Comparison of ENCODE assay signal across 16 mouse cellular contexts in genomic region chr1:179604526-179604925, GRCm38 (mm10).
"Had no signal": no experiment of that assay in that cellular context is flagged by ENCODE, and none has a peak within 500 bp of the region (broad histone marks: within the 10 kb centered on the region; RNA-seq: fewer than 3 reads in every experiment).

No protein-coding gene starts in this region.

- H3K27ac ChIP-seq: kidney, postnatal 0 days; left cerebral cortex, adult 2 months; liver, embryonic 13.5 days; stomach, postnatal 0 days had no signal

- H3K4me2 ChIP-seq: liver, embryonic 13.5 days; midbrain, embryonic 11.5 days had no signal

- DNase-seq: kidney, adult 9 months; kidney, postnatal 25 days; layer of hippocampus, postnatal 36 days; liver, embryonic 13.5 days; lung, adult 2 months; lung, postnatal 14 days; lung, postnatal 4 days; midbrain, embryonic 14.5 days; right cerebral cortex, postnatal 4 days; thymus, adult 2 months; thymus, postnatal 14 days; thymus, postnatal 4 days had no signal

- H3K9me3 ChIP-seq: liver, embryonic 13.5 days had no signal

- H3K4me3 ChIP-seq: left cerebral cortex, adult 2 months; liver, embryonic 13.5 days had no signal

- H3K27me3 ChIP-seq: liver, embryonic 13.5 days had no signal

- H3K9ac ChIP-seq: liver, embryonic 13.5 days had no signal
